Mouse (Mus musculus) megakaryocyte, embryonic 14.5 days (primary cell): ENCODE measurements around the gene Cdk14.

Experiments used
- FLI1 ChIP-seq: IDR thresholded peaks from 2 replicates; pipeline ENCODE4 v1.6.1; 2012; ENCODE audit warnings: low read length, inconsistent platforms, mixed read lengths
- GATA1 ChIP-seq: IDR thresholded peaks from 3 replicates; pipeline ENCODE4 v1.6.1; 2012; ENCODE audit warnings: mixed read lengths, low read length, inconsistent platforms, borderline replicate concordance

DNA sequence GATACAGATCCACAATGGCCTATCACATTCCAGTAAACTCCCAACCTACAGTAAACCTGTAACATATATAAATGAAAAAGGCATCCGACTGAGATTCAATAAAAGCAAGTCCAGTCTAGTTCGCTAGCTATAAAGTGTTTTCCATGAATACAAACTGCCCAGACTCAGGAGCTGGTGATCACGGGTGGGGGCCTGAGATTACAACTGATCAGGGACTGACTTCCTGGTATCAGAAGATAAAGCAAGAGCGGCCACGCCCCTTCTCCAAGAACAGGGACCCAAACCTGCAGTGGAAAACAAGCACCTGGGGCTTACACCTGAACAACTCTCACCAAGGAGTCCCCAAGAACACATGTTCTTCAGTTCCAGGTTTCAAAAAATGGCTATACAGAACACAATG lies 137.7 kb downstream of the Cdk14 start:
- TF ChIP-seq GATA1 (no peak), FLI1 (no peak)
